Mouse (Mus musculus) bone marrow, adult 2 months (tissue): ENCODE measurements around the gene Elmsan1.

ENCODE experiments used
- CTCF ChIP-seq: fragments of 200-500 bp; IDR thresholded peaks from 2 replicates; pipeline ENCODE4 v1.5.1; 2011; ENCODE audit warnings: low read length, control low read depth; ENCODE audit not compliant: control insufficient read depth, insufficient read depth
- POLR2A ChIP-seq: fragments of 200-500 bp; IDR thresholded peaks from 2 replicates; pipeline ENCODE4 v1.6.1; 2011; ENCODE audit warnings: low read depth, mild to moderate bottlenecking, control low read depth, low read length, borderline replicate concordance; ENCODE audit not compliant: control insufficient read depth

DNA sequence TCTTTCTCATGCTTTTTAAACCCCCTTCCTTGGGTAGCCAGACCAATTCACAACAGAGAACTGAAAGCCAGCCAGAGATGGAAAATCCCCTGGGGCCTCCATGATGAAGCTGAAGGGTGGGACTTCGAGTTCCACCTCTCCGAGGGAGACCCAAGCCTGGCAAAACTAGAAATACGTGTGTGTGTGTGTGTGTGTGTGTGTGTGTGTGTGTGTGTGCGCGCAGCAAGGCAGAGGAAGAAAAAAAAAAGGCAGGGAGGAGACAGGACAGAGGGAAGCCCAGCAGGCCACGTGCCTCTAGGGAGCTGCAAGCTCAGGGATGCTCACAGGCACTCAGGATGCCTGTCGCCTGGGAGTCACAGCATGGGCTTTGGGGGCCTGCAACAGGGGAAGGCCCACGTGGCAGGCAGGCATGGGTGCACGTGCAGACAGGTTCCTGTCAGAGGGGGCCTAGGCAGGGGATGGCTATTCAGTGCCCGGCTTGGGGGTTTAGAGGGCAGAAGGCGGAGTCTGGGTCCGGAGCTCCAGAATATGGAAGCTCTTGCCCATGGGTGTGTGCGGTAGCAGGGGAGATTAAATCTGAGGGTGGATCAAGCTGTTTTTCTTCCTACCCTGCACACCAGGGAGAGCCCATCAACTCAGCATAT lies 42.4 kb downstream of the Elmsan1 start:
- TF ChIP-seq CTCF (no peak), POLR2A (no peak)
